ENCODE assay signal across 24 mouse cellular contexts in the genomic region with DNA sequence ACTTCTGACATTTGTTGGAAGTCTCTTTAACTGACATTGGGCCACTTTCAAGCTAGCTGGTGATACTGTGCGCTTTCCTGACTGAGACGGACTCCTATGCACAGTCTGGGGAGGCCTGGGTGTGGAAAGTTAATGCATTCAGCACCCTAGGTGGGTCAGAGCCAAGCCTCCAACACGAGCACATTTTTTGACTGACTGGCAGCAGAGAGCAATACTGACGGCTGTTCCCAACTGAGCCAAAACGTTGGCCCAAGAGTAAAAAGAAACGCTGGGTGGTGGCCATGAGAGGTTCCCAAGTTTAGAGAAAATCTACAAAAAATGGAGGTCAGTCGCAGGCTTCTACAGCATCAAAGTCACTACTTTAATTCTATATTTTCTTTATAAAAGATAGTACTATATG.
A peak's percentile ranks its signal among the peaks of the same experiment; 100 is the strongest.
DNase-seq lines count a peak whose midpoint lies in the region; ATAC-seq and TF ChIP-seq lines count a peak whose summit lies in the region.
"Had no signal": no experiment of that assay in that cellular context is flagged by ENCODE, and none has a peak within 500 bp of the region (broad histone marks: within the 10 kb centered on the region; RNA-seq: fewer than 3 reads in every experiment).

No protein-coding gene starts in this region.

- TF ChIP-seq CTCF in forebrain, postnatal 0 days (IDR thresholded peaks at IDR 0.05; ENCODE audit: low read depth): no peak

- WGBS in embryonic facial prominence, embryonic 12.5 days: 77% methylated on average over 7 of the region's 7 CpGs
- 80% methylated on average over 7 of the region's 7 CpGs for WGBS in embryonic facial prominence, embryonic 10.5 days
- WGBS in forebrain, postnatal 0 days: 38% methylated on average over 7 of the region's 7 CpGs
- 38% methylated on average over 7 of the region's 7 CpGs for WGBS in forebrain, embryonic 14.5 days
- WGBS in lung, embryonic 16.5 days: 67% methylated on average over 7 of the region's 7 CpGs

- no peak overlapping the region for H3K4me2 ChIP-seq in embryonic facial prominence, embryonic 12.5 days (replicated peaks)
- no peak overlapping the region for H3K4me2 ChIP-seq in forebrain, postnatal 0 days (ENCODE audit: low read depth)
- H3K4me2 ChIP-seq in forebrain, embryonic 14.5 days (ENCODE audit: low read length): no peak overlapping the region
- H3K4me2 ChIP-seq in lung, embryonic 16.5 days (ENCODE audit: low read depth, low read length): no peak overlapping the region
- H3K4me2 ChIP-seq: embryonic facial prominence, embryonic 15.5 days; heart, embryonic 12.5 days; hindbrain, embryonic 14.5 days had no signal

- DNase-seq in embryonic facial prominence, embryonic 10.5 days (ENCODE audit: low spot score): no peak
- peak; percentile 33 for DNase-seq in forebrain, postnatal 0 days
- no peak for DNase-seq in forebrain, embryonic 14.5 days (ENCODE audit: low spot score)
- DNase-seq in lung, postnatal 10 days: no peak
- DNase-seq: adrenal gland, adult 8-10 months; B cell, adult 2 months; cerebellum, adult 11-12 months; cerebellum, adult 9-10 months; cerebellum, postnatal 25 days; gastrocnemius, adult 2 months; gastrocnemius, postnatal 25 days; heart, postnatal 10 days; kidney, adult 2 months had no signal

- H3K27ac ChIP-seq in embryonic facial prominence, embryonic 12.5 days: peak overlapping the region; percentile 36; the same call in 1 of the 2 replicates
- no peak overlapping the region for H3K27ac ChIP-seq in embryonic facial prominence, embryonic 10.5 days (replicated peaks)
- H3K27ac ChIP-seq in forebrain, postnatal 0 days (ENCODE audit: low read depth, low read length): peak overlapping the region; percentile 45
- no peak overlapping the region for H3K27ac ChIP-seq in forebrain, embryonic 14.5 days (ENCODE audit: low read depth, low read length)
- H3K27ac ChIP-seq in lung, embryonic 16.5 days (ENCODE audit: low read length): peak overlapping the region; percentile 23; the same call in 1 of the 2 replicates
- H3K27ac ChIP-seq: gastrocnemius, adult 2 months had no signal

- no peak overlapping the region for H3K4me3 ChIP-seq in embryonic facial prominence, embryonic 12.5 days
- H3K4me3 ChIP-seq in embryonic facial prominence, embryonic 10.5 days: no peak overlapping the region
- H3K4me3 ChIP-seq in forebrain, postnatal 0 days (ENCODE audit: low read depth, low read length): no peak overlapping the region
- H3K4me3 ChIP-seq in forebrain, embryonic 14.5 days (ENCODE audit: low read depth, low read length): no peak overlapping the region
- no peak overlapping the region for H3K4me3 ChIP-seq in lung, embryonic 16.5 days (ENCODE audit: low read length)
- H3K4me3 ChIP-seq: embryonic facial prominence, embryonic 15.5 days; erythroblast, embryonic 14.5 days; gastrocnemius, adult 2 months; heart, embryonic 12.5 days; hindbrain, embryonic 10.5 days had no signal

- no peak for ATAC-seq in embryonic facial prominence, embryonic 12.5 days (ENCODE audit: insufficient number of reproducible peaks, insufficient read depth, low FRiP score, low TSS enrichment)
- ATAC-seq in forebrain, postnatal 0 days: peak; percentile 42
- ATAC-seq in forebrain, embryonic 14.5 days: no peak
- peak; percentile 40; the same call in 1 of the 2 replicates for ATAC-seq in lung, embryonic 16.5 days (ENCODE audit: low read depth)
- ATAC-seq in cerebellum, adult (ENCODE audit: insufficient number of reproducible peaks, low FRiP score, low TSS enrichment): no peak
- ATAC-seq: CD4-positive, CD25-positive, alpha-beta regulatory T cell, adult 4 months; intestine, embryonic 16.5 days had no signal

- no peak overlapping the region for H3K9ac ChIP-seq in embryonic facial prominence, embryonic 12.5 days
- H3K9ac ChIP-seq in forebrain, postnatal 0 days: no peak overlapping the region
- no peak overlapping the region for H3K9ac ChIP-seq in forebrain, embryonic 14.5 days (ENCODE audit: low read length)
- H3K9ac ChIP-seq in lung, embryonic 16.5 days (ENCODE audit: low read length): no peak overlapping the region
- H3K9ac ChIP-seq: embryonic facial prominence, embryonic 15.5 days; heart, embryonic 12.5 days; hindbrain, embryonic 14.5 days had no signal

- no peaks in the 10 kb centered on the region for H3K36me3 ChIP-seq in embryonic facial prominence, embryonic 12.5 days
- H3K36me3 ChIP-seq in embryonic facial prominence, embryonic 10.5 days (replicated peaks): peaks cover 21% of the 10 kb centered on the region
- H3K36me3 ChIP-seq in forebrain, postnatal 0 days (ENCODE audit: insufficient read depth): no peaks in the 10 kb centered on the region
- no peaks in the 10 kb centered on the region for H3K36me3 ChIP-seq in forebrain, embryonic 14.5 days (ENCODE audit: control insufficient read depth, insufficient read depth, low read length)
- H3K36me3 ChIP-seq in lung, embryonic 16.5 days (ENCODE audit: control insufficient read depth, insufficient read depth, low read length): no peaks in the 10 kb centered on the region
- H3K36me3 ChIP-seq: embryonic facial prominence, embryonic 15.5 days; G1E; heart, embryonic 12.5 days had no signal

- peaks cover 18% of the 10 kb centered on the region for H3K4me1 ChIP-seq in embryonic facial prominence, embryonic 12.5 days
- H3K4me1 ChIP-seq in embryonic facial prominence, embryonic 10.5 days: peaks cover 27% of the 10 kb centered on the region
- peaks cover 27% of the 10 kb centered on the region for H3K4me1 ChIP-seq in forebrain, postnatal 0 days (ENCODE audit: insufficient read depth)
- peaks cover 41% of the 10 kb centered on the region for H3K4me1 ChIP-seq in forebrain, embryonic 14.5 days (ENCODE audit: control insufficient read depth, insufficient read depth, low read length)
- H3K4me1 ChIP-seq in lung, embryonic 16.5 days (replicated peaks; ENCODE audit: control insufficient read depth, insufficient read depth, low read length): peaks cover 16% of the 10 kb centered on the region

- H3K9me3 ChIP-seq in embryonic facial prominence, embryonic 12.5 days: no peaks in the 10 kb centered on the region
- H3K9me3 ChIP-seq in embryonic facial prominence, embryonic 10.5 days: no peaks in the 10 kb centered on the region
- H3K9me3 ChIP-seq in forebrain, postnatal 0 days (ENCODE audit: low read length): no peaks in the 10 kb centered on the region
- no peaks in the 10 kb centered on the region for H3K9me3 ChIP-seq in forebrain, embryonic 14.5 days (replicated peaks; ENCODE audit: control insufficient read depth, low read length)
- H3K9me3 ChIP-seq in lung, embryonic 16.5 days (ENCODE audit: control insufficient read depth, low read length): no peaks in the 10 kb centered on the region
- H3K9me3 ChIP-seq: embryonic facial prominence, embryonic 15.5 days; G1E; heart, embryonic 12.5 days; hindbrain, embryonic 10.5 days had no signal

- no peaks in the 10 kb centered on the region for H3K27me3 ChIP-seq in embryonic facial prominence, embryonic 12.5 days
- no peaks in the 10 kb centered on the region for H3K27me3 ChIP-seq in embryonic facial prominence, embryonic 10.5 days (replicated peaks; ENCODE audit: low read depth, poor library complexity, severe bottlenecking)
- H3K27me3 ChIP-seq in forebrain, postnatal 0 days (ENCODE audit: insufficient read depth, low read length): no peaks in the 10 kb centered on the region
- H3K27me3 ChIP-seq in forebrain, embryonic 14.5 days (replicated peaks; ENCODE audit: control insufficient read depth, insufficient read depth, low read length): no peaks in the 10 kb centered on the region
- no peaks in the 10 kb centered on the region for H3K27me3 ChIP-seq in lung, embryonic 16.5 days (ENCODE audit: control insufficient read depth, insufficient read depth, low read depth, low read length)
- H3K27me3 ChIP-seq: embryonic facial prominence, embryonic 15.5 days; heart, embryonic 12.5 days had no signal

Comparison
In these comparisons a context has a peak if more than half of its experiments do, and no peak if none do; other contexts are left out.
1. ATAC-seq: peak in forebrain, postnatal 0 days (single experiment) and lung, embryonic 16.5 days (single experiment); none in embryonic facial prominence, embryonic 12.5 days (single experiment), forebrain, embryonic 14.5 days (single experiment) and cerebellum, adult (single experiment).
2. H3K27ac ChIP-seq: peak in embryonic facial prominence, embryonic 12.5 days (single experiment), forebrain, postnatal 0 days (single experiment) and lung, embryonic 16.5 days (single experiment); none in embryonic facial prominence, embryonic 10.5 days (single experiment) and forebrain, embryonic 14.5 days (single experiment).